Comparison of ENCODE assay signal across 9 mouse cellular contexts in genomic region chr13:38690028-38690427, GRCm38 (mm10). TPM values are rescaled to one million over a fixed set of nuclear protein-coding genes. Genes with fewer than 3 reads are reported as not detected.
DNase-seq lines count a peak whose midpoint lies in the region; ATAC-seq and TF ChIP-seq lines count a peak whose summit lies in the region.
"Had no signal": no experiment of that assay in that cellular context is flagged by ENCODE, and none has a peak within 500 bp of the region (broad histone marks: within the 10 kb centered on the region; RNA-seq: fewer than 3 reads in every experiment).

No protein-coding gene starts in this region.

- peak; percentile 29 for DNase-seq in MN1 (ENCODE audit: low spot score)
- DNase-seq in kidney, postnatal 4 days = peak; percentile 46 to 63
- no peak for DNase-seq in thymus, adult 2 months

- peak; percentile 68 for TF ChIP-seq CTCF in intestine, postnatal 0 days (IDR thresholded peaks at IDR 0.05; ENCODE audit: low read depth)
- TF ChIP-seq CTCF in thymus, adult 2 months (IDR thresholded peaks at IDR 0.05; ENCODE audit: borderline replicate concordance, control insufficient read depth, extremely low read depth, insufficient read depth, low read length, poor library complexity) = no peak

- no peak overlapping the region for H3K9ac ChIP-seq in intestine, postnatal 0 days (ENCODE audit: low read depth, low read length)
- no peak overlapping the region for H3K9ac ChIP-seq in intestine, embryonic 15.5 days
- no peak overlapping the region for H3K9ac ChIP-seq in midbrain, embryonic 16.5 days (ENCODE audit: low read depth, low read length)
- H3K9ac ChIP-seq: embryonic facial prominence, embryonic 12.5 days had no signal

- H3K4me2 ChIP-seq in intestine, postnatal 0 days (replicated peaks; ENCODE audit: low read depth) = no peak overlapping the region
- no peak overlapping the region for H3K4me2 ChIP-seq in intestine, embryonic 15.5 days (replicated peaks)
- H3K4me2 ChIP-seq in midbrain, embryonic 16.5 days (ENCODE audit: low read length) = no peak overlapping the region
- H3K4me2 ChIP-seq: embryonic facial prominence, embryonic 12.5 days had no signal

- WGBS in intestine, postnatal 0 days = 44% methylated on average over 3 of the region's 3 CpGs
- 39% methylated on average over 3 of the region's 3 CpGs for WGBS in intestine, embryonic 15.5 days
- WGBS in midbrain, embryonic 16.5 days = 65% methylated on average over 3 of the region's 3 CpGs
- WGBS in thymus, adult 2 months = 38% methylated on average over 3 of the region's 3 CpGs

- TF ChIP-seq POLR2A in thymus, adult 2 months (IDR thresholded peaks at IDR 0.05; ENCODE audit: control insufficient read depth, extremely low read depth, insufficient read depth, low read length, poor library complexity) = no peak

- no peaks in the 10 kb centered on the region for H3K9me3 ChIP-seq in intestine, postnatal 0 days (ENCODE audit: control insufficient read depth)
- H3K9me3 ChIP-seq in intestine, embryonic 15.5 days = no peaks in the 10 kb centered on the region
- H3K9me3 ChIP-seq in midbrain, embryonic 16.5 days (replicated peaks; ENCODE audit: control insufficient read depth, low read length, poor library complexity, severe bottlenecking) = no peaks in the 10 kb centered on the region
- H3K9me3 ChIP-seq: embryonic facial prominence, embryonic 12.5 days had no signal

- H3K27ac ChIP-seq in intestine, postnatal 0 days (ENCODE audit: low read depth, low read length) = no peak overlapping the region
- H3K27ac ChIP-seq in intestine, embryonic 15.5 days = no peak overlapping the region
- no peak overlapping the region for H3K27ac ChIP-seq in midbrain, embryonic 16.5 days (ENCODE audit: low read length)
- H3K27ac ChIP-seq in thymus, adult 2 months (ENCODE audit: control insufficient read depth, insufficient read depth, low read length) = no peak overlapping the region
- H3K27ac ChIP-seq: embryonic facial prominence, embryonic 12.5 days; macrophage had no signal

- H3K4me3 ChIP-seq in intestine, postnatal 0 days (ENCODE audit: low read depth, low read length) = no peak overlapping the region
- H3K4me3 ChIP-seq in intestine, embryonic 15.5 days (replicated peaks) = no peak overlapping the region
- no peak overlapping the region for H3K4me3 ChIP-seq in midbrain, embryonic 16.5 days (ENCODE audit: low read depth, low read length)
- H3K4me3 ChIP-seq in thymus, adult 2 months (ENCODE audit: control insufficient read depth, insufficient read depth, low read length) = no peak overlapping the region
- H3K4me3 ChIP-seq: embryonic facial prominence, embryonic 12.5 days had no signal

- no peaks in the 10 kb centered on the region for H3K27me3 ChIP-seq in intestine, postnatal 0 days (replicated peaks; ENCODE audit: control insufficient read depth, insufficient read depth, low read length)
- no peaks in the 10 kb centered on the region; the same call in 1 of the 2 replicates for H3K27me3 ChIP-seq in intestine, embryonic 15.5 days (replicated peaks)
- no peaks in the 10 kb centered on the region for H3K27me3 ChIP-seq in midbrain, embryonic 16.5 days (ENCODE audit: control insufficient read depth, insufficient read depth, low read depth, low read length)
- no peaks in the 10 kb centered on the region for H3K27me3 ChIP-seq in thymus, adult 2 months (ENCODE audit: control insufficient read depth, insufficient read depth, low read length)
- H3K27me3 ChIP-seq: embryonic facial prominence, embryonic 12.5 days had no signal

- no peaks in the 10 kb centered on the region for H3K36me3 ChIP-seq in intestine, postnatal 0 days (ENCODE audit: control insufficient read depth, insufficient read depth)
- H3K36me3 ChIP-seq in intestine, embryonic 15.5 days = no peaks in the 10 kb centered on the region
- H3K36me3 ChIP-seq in midbrain, embryonic 16.5 days (ENCODE audit: control insufficient read depth, insufficient read depth, low read length) = no peaks in the 10 kb centered on the region
- no peaks in the 10 kb centered on the region for H3K36me3 ChIP-seq in thymus, adult 2 months (ENCODE audit: control insufficient read depth, insufficient read depth, low read length)
- H3K36me3 ChIP-seq: embryonic facial prominence, embryonic 12.5 days had no signal

- H3K4me1 ChIP-seq in intestine, postnatal 0 days (replicated peaks; ENCODE audit: control insufficient read depth, insufficient read depth, low read length) = no peaks in the 10 kb centered on the region
- no peaks in the 10 kb centered on the region for H3K4me1 ChIP-seq in intestine, embryonic 15.5 days (replicated peaks)
- peaks cover 2% of the 10 kb centered on the region; the same call in 1 of the 2 replicates for H3K4me1 ChIP-seq in midbrain, embryonic 16.5 days (ENCODE audit: control insufficient read depth, insufficient read depth, low read length)
- H3K4me1 ChIP-seq in thymus, adult 2 months (replicated peaks; ENCODE audit: control insufficient read depth, insufficient read depth, low read length) = no peaks in the 10 kb centered on the region
- H3K4me1 ChIP-seq: embryonic facial prominence, embryonic 12.5 days had no signal

- no peak for ATAC-seq in intestine, postnatal 0 days
- no peak for ATAC-seq in intestine, embryonic 15.5 days
- 0 out of 2 replicates have a peak, but pooled peaks have one; percentile 52 for ATAC-seq in common myeloid progenitor, adult 5-6 weeks (replicated peaks; ENCODE audit: low read depth, poor library complexity, severe bottlenecking)
- peak; percentile 64; the same call in 1 of the 2 replicates for ATAC-seq in midbrain, embryonic 16.5 days

RNA-seq across cellular contexts. Expression of gene Eef1e1, which starts 31.2 kb away (rescaled TPM):
- polyA plus RNA-seq in intestine, postnatal 0 days (2015; fragmentation: Nextera tagmentation; extraction: Ambion mirVana) = 34.9 and 37.1 TPM in 2 replicates
- polyA plus RNA-seq in intestine, embryonic 15.5 days (2015; fragmentation: Nextera tagmentation; extraction: Ambion mirVana) = 53.4 TPM in 2 replicates
- 57.8 and 76.5 TPM in 2 replicates for total RNA-seq in common myeloid progenitor, adult 5-6 weeks (2017)
- polyA plus RNA-seq in midbrain, embryonic 16.5 days (2015; fragmentation: Nextera tagmentation; extraction: Ambion mirVana) = 104 and 117 TPM in 2 replicates
- polyA plus RNA-seq in thymus, adult 2 months (2012; rRNA removed) = 11.3 and 12.3 TPM in 2 replicates

RNA-seq across cellular contexts. Expression of gene Bloc1s5, which starts 55.1 kb away (rescaled TPM):
- 10.6 and 11.4 TPM in 2 replicates for polyA plus RNA-seq in intestine, postnatal 0 days (2015; fragmentation: Nextera tagmentation; extraction: Ambion mirVana)
- polyA plus RNA-seq in intestine, embryonic 15.5 days (2015; fragmentation: Nextera tagmentation; extraction: Ambion mirVana) = 14.3 and 15.9 TPM in 2 replicates
- total RNA-seq in common myeloid progenitor, adult 5-6 weeks (2017) = 7.8 and 15.6 TPM in 2 replicates
- polyA plus RNA-seq in midbrain, embryonic 16.5 days (2015; fragmentation: Nextera tagmentation; extraction: Ambion mirVana) = 20.7 and 23.8 TPM in 2 replicates
- polyA plus RNA-seq in thymus, adult 2 months (2012; rRNA removed) = 2.7 and 3.5 TPM in 2 replicates

Comparison
In these comparisons a context has a peak if more than half of its experiments do, and no peak if none do; other contexts are left out.
1. ATAC-seq: peak in common myeloid progenitor, adult 5-6 weeks (single experiment) and midbrain, embryonic 16.5 days (single experiment); none in intestine, postnatal 0 days (single experiment) and intestine, embryonic 15.5 days (single experiment).